Comparison of ENCODE assay signal across 19 mouse cellular contexts in genomic region chr2:134761029-134761428, GRCm38 (mm10).
"Had no signal": no experiment of that assay in that cellular context is flagged by ENCODE, and none has a peak within 500 bp of the region (broad histone marks: within the 10 kb centered on the region; RNA-seq: fewer than 3 reads in every experiment).

No protein-coding gene starts in this region.

- H3K27ac ChIP-seq: liver, embryonic 15.5 days; lung, embryonic 15.5 days; macrophage; midbrain, embryonic 12.5 days; neural tube, embryonic 13.5 days; neural tube, embryonic 15.5 days; stomach, embryonic 15.5 days; stomach, postnatal 0 days had no signal

- H3K9ac ChIP-seq: liver, embryonic 15.5 days; liver, postnatal 0 days; lung, embryonic 15.5 days; midbrain, embryonic 12.5 days; neural tube, embryonic 13.5 days; neural tube, embryonic 15.5 days; stomach, embryonic 15.5 days had no signal

- H3K4me1 ChIP-seq: liver, embryonic 15.5 days; lung, embryonic 15.5 days; megakaryocyte, embryonic 14.5 days; midbrain, embryonic 12.5 days; neural tube, embryonic 15.5 days; stomach, embryonic 15.5 days had no signal

- H3K27me3 ChIP-seq: liver, embryonic 15.5 days; lung, embryonic 15.5 days; megakaryocyte, embryonic 14.5 days; midbrain, embryonic 12.5 days; neural tube, embryonic 13.5 days; neural tube, embryonic 15.5 days; stomach, embryonic 15.5 days had no signal

- H3K4me2 ChIP-seq: liver, embryonic 15.5 days; lung, embryonic 15.5 days; midbrain, embryonic 12.5 days; neural tube, embryonic 13.5 days; neural tube, embryonic 15.5 days; stomach, embryonic 15.5 days had no signal

- DNase-seq: liver, postnatal 0 days; lung, adult 2 months; lung, postnatal 14 days; lung, postnatal 36 days; retina, postnatal 1 day; right cerebral cortex, adult 18-20 months; thymus, adult 2 months; thymus, postnatal 25 days; thymus, postnatal 4 days had no signal

- H3K9me3 ChIP-seq: liver, embryonic 15.5 days; lung, embryonic 15.5 days; megakaryocyte, embryonic 14.5 days; midbrain, embryonic 12.5 days; neural tube, embryonic 13.5 days; neural tube, embryonic 15.5 days; stomach, embryonic 15.5 days had no signal

- H3K4me3 ChIP-seq: liver, embryonic 15.5 days; lung, embryonic 15.5 days; megakaryocyte, embryonic 14.5 days; midbrain, embryonic 12.5 days; neural tube, embryonic 13.5 days; neural tube, embryonic 15.5 days; stomach, embryonic 15.5 days had no signal

- H3K36me3 ChIP-seq: liver, embryonic 15.5 days; lung, embryonic 15.5 days; midbrain, embryonic 12.5 days; neural tube, embryonic 13.5 days; neural tube, embryonic 15.5 days; stomach, embryonic 15.5 days had no signal

- ATAC-seq: liver, postnatal 0 days; lung, postnatal 0 days had no signal
